Mouse (Mus musculus) spleen, adult 10 weeks (tissue): ENCODE measurements around the gene Gm9774. TPM values are rescaled to one million over a fixed set of nuclear protein-coding genes. Genes with fewer than 3 reads are reported as not detected.

Source experiments
- polyA plus RNA-seq: library from polyadenylated mRNA; stranded (reverse); fragments of 350-450 nt; fragmentation: Illumina TruSeq; extraction: RNeasy Lipid Tissue Mini Kit (QIAGEN cat#74804); gene quantifications from one replicate; pipeline ENCODE4 v1.2.3, GENCODE M21; 2015; ENCODE audit warnings: low replicate concordance; ENCODE audit not compliant: insufficient read depth

Gm9774 gene
- 1.4 TPM for polyA plus RNA-seq

DNA sequence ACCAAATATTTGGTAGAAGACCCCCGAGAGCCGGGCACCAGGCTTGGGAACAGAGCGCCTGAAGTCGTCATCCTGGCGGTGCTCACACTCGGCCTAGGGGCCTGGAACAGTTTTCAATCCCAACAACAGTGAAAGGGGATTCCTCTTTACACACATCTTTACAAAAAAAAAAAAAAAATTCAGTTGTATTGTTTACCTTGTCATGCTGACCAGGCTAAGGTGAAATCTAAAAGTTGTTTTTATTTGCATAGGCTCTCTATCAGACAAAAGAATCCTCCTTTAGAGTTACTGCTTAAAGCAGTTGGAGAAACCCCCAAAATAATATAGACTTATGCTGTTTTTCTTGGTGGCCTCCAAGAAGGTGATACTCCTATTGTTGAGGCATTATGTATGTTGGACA lies at the start of gene Gm9774:
Gene Gm9774 (minus strand): TSS at position 101 of the 400 bp plus-strand sequence.

DNA sequence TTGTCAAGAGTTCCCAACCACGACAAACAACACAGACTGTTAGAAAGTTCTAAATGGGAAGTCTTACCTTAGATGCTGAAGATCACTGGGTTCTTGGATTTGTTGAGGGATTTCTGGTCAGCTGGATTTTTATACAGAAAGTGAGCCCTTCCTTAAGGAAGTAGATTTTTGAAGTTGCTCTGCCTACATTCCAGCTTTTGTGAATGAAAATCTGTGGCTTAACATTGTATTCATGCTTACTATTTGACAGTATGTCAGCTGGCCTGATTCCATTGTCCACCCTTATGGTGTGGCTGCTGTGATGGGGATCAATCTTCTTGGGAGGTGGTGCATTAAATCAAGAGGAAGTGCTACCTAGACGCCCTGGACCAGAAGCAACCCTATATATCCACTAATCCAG lies 29.4 kb upstream of the Gm9774 start, which contains the start of gene Sprr3:
Gene Sprr3 (minus strand): TSS at position 101 of the 400 bp plus-strand sequence.

DNA sequence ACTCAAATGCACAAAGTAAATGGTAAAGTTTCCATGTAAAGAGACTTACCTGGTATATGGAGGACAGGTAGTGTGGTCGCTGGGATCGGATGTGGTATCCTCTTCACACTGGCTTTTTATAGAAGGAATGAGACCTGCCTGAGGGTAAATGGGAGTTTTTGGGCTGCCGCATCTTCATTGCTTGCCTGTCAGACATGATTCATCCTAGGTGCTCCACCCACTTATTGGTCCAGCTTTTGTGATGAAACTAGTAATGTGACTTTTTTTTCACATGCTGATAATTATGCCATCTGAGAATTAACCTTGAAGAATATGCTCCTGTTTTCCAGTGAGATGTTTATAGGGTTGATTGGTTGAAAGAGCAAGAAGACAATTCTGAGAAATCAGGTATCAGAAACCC lies 9.5 kb upstream of the Gm9774 start, which contains the start of gene Sprr1b:
Gene Sprr1b (minus strand): TSS at position 101 of the 400 bp plus-strand sequence.

DNA sequence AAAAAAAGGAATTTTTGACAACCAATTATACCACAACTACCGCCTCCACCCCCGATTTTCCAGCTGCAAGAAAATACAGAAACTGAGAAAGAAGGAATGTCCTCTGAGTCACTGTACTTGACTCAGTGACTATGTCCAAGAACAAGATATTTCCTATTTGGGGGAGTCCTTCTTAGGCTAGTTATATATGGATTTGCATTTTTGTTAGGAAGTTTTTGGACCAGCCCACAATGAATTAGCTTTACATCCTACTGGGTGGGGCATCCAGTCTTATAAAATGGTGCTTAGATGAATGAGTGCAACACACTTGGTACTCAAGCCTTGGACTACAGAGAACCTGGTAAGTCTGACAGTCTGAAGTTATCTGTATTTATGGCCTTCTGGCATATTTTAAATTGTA lies 3.1 kb upstream of the Gm9774 start, which contains the start of gene Sprr2k:
Gene Sprr2k (plus strand): TSS at position 301 of the 400 bp plus-strand sequence.

DNA sequence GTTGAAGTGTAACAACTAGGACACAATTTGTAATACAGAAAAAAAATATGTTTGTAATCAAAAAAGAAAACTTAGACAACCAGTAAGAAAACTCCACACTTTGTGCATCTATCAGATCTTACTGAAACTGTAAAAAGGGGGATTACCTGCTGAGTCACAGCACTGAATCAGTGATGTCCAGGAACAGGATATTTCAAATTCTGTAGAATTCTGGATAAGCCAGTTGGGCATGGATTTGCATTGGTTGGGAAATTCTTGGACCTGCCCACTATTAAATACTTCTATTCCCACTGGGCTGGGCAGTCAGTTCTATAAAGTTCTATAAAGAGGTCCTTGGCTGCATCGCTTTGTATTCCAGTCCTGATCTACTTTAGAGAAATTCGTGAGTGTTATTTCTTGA lies 11.4 kb downstream of the Gm9774 start, which contains the start of gene Sprr2j-ps:
Gene Sprr2j-ps (plus strand): TSS at position 301 of the 400 bp plus-strand sequence.

DNA sequence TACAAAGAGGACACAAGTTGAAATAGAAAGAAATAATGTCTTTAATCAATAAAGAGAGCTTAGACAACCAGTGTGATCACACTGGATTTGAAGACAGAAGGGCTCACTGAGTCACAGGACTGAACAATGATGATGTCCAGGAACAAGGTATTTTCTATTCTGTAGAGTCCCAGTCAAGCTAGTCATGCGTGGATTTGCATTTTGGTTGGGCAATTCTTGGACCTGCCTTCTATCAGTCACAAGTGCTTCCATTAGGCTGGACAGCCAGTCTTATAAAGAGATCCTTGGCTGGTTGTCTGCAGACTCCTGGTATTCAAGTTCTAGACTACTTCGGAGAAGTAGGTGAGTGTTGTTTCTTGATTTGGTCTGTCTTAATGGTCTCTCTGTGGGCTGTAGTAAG lies 21.5 kb downstream of the Gm9774 start, which contains the start of gene Sprr2i:
Gene Sprr2i (plus strand): TSS at position 301 of the 400 bp plus-strand sequence.

DNA sequence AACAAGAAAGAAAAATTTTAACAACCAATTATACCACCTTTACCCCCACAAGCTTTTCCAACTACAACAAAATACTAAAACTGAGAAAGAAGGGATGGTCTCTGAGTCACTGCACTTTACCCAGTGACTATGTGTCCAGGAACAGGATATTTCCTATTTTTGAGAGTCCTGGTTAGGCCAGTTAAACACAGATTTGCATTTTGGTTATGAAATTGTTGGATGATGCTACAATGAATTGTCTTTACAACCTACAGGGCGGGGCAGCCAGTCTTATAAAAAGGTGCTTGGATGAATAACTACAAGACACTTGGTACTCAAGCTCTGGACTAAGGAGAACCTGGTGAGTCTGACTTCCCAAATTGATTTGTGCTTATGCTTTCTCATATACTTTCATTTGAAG lies 43.8 kb downstream of the Gm9774 start, which contains the start of gene Sprr2h:
Gene Sprr2h (plus strand): TSS at position 301 of the 400 bp plus-strand sequence.

Other genes starting within 250 kb of the Gm9774 start
- not detected for gene Sprr2a1, start 213.6 kb downstream of the Gm9774 start, polyA plus RNA-seq
- not detected for gene Sprr2a2, start 213.5 kb downstream of the Gm9774 start, polyA plus RNA-seq
- gene Sprr2a3, start 144.0 kb downstream of the Gm9774 start, polyA plus RNA-seq = not detected
- gene Sprr2b, start 112.8 kb downstream of the Gm9774 start, polyA plus RNA-seq = not detected
- not detected for gene Sprr2d, start 90.3 kb downstream of the Gm9774 start, polyA plus RNA-seq
- gene Sprr2e, start 77.3 kb downstream of the Gm9774 start, polyA plus RNA-seq = not detected
- not detected for gene Sprr2f, start 64.2 kb downstream of the Gm9774 start, polyA plus RNA-seq
- not detected for gene Sprr2h, start 43.7 kb downstream of the Gm9774 start, polyA plus RNA-seq
- not detected for gene Sprr2i, start 21.4 kb downstream of the Gm9774 start, polyA plus RNA-seq
- gene Sprr2j-ps, start 11.3 kb downstream of the Gm9774 start, polyA plus RNA-seq = not detected
- gene Sprr2k, start 3.2 kb upstream of the Gm9774 start, polyA plus RNA-seq = not detected
- gene Sprr1b, start 9.4 kb upstream of the Gm9774 start, polyA plus RNA-seq = not detected
- not detected for gene Sprr3, start 29.3 kb upstream of the Gm9774 start, polyA plus RNA-seq
- gene Sprr1a, start 56.5 kb upstream of the Gm9774 start, polyA plus RNA-seq = not detected
- not detected for gene Sprr4, start 71.1 kb upstream of the Gm9774 start, polyA plus RNA-seq
- not detected for gene 2310046K23Rik, start 105.1 kb upstream of the Gm9774 start, polyA plus RNA-seq
- gene Ivl, start 144.3 kb upstream of the Gm9774 start, polyA plus RNA-seq = not detected
- not detected for gene Smcp, start 159.6 kb upstream of the Gm9774 start, polyA plus RNA-seq
- not detected for gene 2210017I01Rik, start 178.1 kb upstream of the Gm9774 start, polyA plus RNA-seq
- not detected for gene Lce6a, start 192.2 kb upstream of the Gm9774 start, polyA plus RNA-seq
- gene Lce1a1, start 218.9 kb upstream of the Gm9774 start, polyA plus RNA-seq = not detected
- gene Lce1b, start 227.5 kb upstream of the Gm9774 start, polyA plus RNA-seq = not detected
- not detected for gene Lce1a2, start 240.9 kb upstream of the Gm9774 start, polyA plus RNA-seq
- not detected for gene Lce1c, start 249.8 kb upstream of the Gm9774 start, polyA plus RNA-seq